Mouse (Mus musculus) bone marrow macrophage, adult 2 months (primary cell): ENCODE measurements around the gene Utp20. TPM values are rescaled to one million over a fixed set of nuclear protein-coding genes. Genes with fewer than 3 reads are reported as not detected.

ENCODE experiments used
- H3K27ac ChIP-seq: 2 replicates; pipeline ENCODE4 v1.5.1; 2012; ENCODE audit warnings: low read depth, low read length; ENCODE audit not compliant: insufficient read depth
- H3K4me1 ChIP-seq: 2 replicates; pipeline ENCODE4 v1.6.1; 2012; ENCODE audit warnings: low read length; ENCODE audit not compliant: control insufficient read depth, insufficient read depth
- H3K4me3 ChIP-seq: 2 replicates; pipeline ENCODE4 v1.5.1; 2012; ENCODE audit warnings: mild to moderate bottlenecking, low read length, moderate library complexity; ENCODE audit not compliant: insufficient read depth
- CTCF ChIP-seq: IDR thresholded peaks from 2 replicates; pipeline ENCODE4 v1.5.1; 2012; ENCODE audit warnings: low read depth, mild to moderate bottlenecking, low read length, moderate library complexity
- POLR2A ChIP-seq: IDR thresholded peaks from 2 replicates; pipeline ENCODE4 v1.6.1; 2012; ENCODE audit warnings: mild to moderate bottlenecking, low read depth, low read length, borderline replicate concordance
- polyA plus RNA-seq: library from polyadenylated mRNA; stranded (reverse); fragments of >200 nt; gene quantifications from 2 replicates; pipeline ENCODE4 v1.2.4, GENCODE M21; 2012; ENCODE audit not compliant: missing spikeins, insufficient read depth, insufficient read length

The Utp20 gene
- 6.3 and 7.1 TPM in 2 replicates for polyA plus RNA-seq

GRCm38 (mm10) chr10:88826188-88826946, at the start of gene Utp20:
Gene Utp20, minus strand, starts transcription at chr10:88826804.
- Histone ChIP-seq H3K4me3 (peak within 1 kb of the TSS; percentile 91), H3K27ac (peak within 1 kb of the TSS; percentile 47), H3K4me1 (peaks cover 5% of the 10 kb centered on the region)
- TF ChIP-seq POLR2A = no peak
- TF ChIP-seq CTCF = no peak

GRCm38 (mm10) chr10:88874870-88875269, 48.3 kb upstream of the Utp20 start:
- TF ChIP-seq CTCF = no peak
- TF ChIP-seq POLR2A = no peak

GRCm38 (mm10) chr10:88866017-88866416, 39.4 kb upstream of the Utp20 start:
- Histone ChIP-seq H3K4me3 (no peak overlapping the region), H3K4me1 (no peaks in the 10 kb centered on the region), H3K27ac (no peak overlapping the region)
- TF ChIP-seq POLR2A = no peak
- TF ChIP-seq CTCF = no peak

More at GRCm38 (mm10) chr10:88874870-88875269, 48.3 kb upstream of the Utp20 start:
- no peak overlapping the region for H3K4me3 ChIP-seq
- H3K27ac ChIP-seq = no peak overlapping the region
- no peaks in the 10 kb centered on the region for H3K4me1 ChIP-seq

- no peak for TF ChIP-seq POLR2A
- TF ChIP-seq CTCF = no peak
- H3K27ac ChIP-seq = no peak overlapping the region
- H3K4me1 ChIP-seq = no peaks in the 10 kb centered on the region
- no peak overlapping the region for H3K4me3 ChIP-seq
These were observed 35.7 kb upstream of the Utp20 start for GRCm38 (mm10) chr10:88862293-88862692.

GRCm38 (mm10) chr10:88861416-88861815, 34.8 kb upstream of the Utp20 start:
- TF ChIP-seq POLR2A = no peak
- no peak for TF ChIP-seq CTCF
- Histone ChIP-seq H3K27ac (no peak overlapping the region), H3K4me1 (no peaks in the 10 kb centered on the region), H3K4me3 (no peak overlapping the region)

- Histone ChIP-seq H3K4me3 (no peak overlapping the region), H3K4me1 (no peaks in the 10 kb centered on the region), H3K27ac (no peak overlapping the region)
- TF ChIP-seq CTCF (no peak), POLR2A (no peak)
These were observed 34.3 kb upstream of the Utp20 start for GRCm38 (mm10) chr10:88860911-88861310.

- H3K27ac ChIP-seq = no peak overlapping the region
- H3K4me3 ChIP-seq = no peak overlapping the region
- H3K4me1 ChIP-seq = no peaks in the 10 kb centered on the region
- TF ChIP-seq POLR2A (no peak), CTCF (no peak)
These were observed 26.7 kb upstream of the Utp20 start for GRCm38 (mm10) chr10:88853326-88853725.

GRCm38 (mm10) chr10:88849976-88850375, 23.4 kb upstream of the Utp20 start:
- no peak overlapping the region for H3K4me3 ChIP-seq
- no peak overlapping the region for H3K27ac ChIP-seq
- H3K4me1 ChIP-seq = no peaks in the 10 kb centered on the region
- TF ChIP-seq CTCF (no peak), POLR2A (no peak)

GRCm38 (mm10) chr10:88848876-88849476, 22.4 kb upstream of the Utp20 start:
- TF ChIP-seq POLR2A (no peak), CTCF (no peak)
- H3K4me3 ChIP-seq = no peak overlapping the region
- no peaks in the 10 kb centered on the region for H3K4me1 ChIP-seq
- no peak overlapping the region for H3K27ac ChIP-seq

GRCm38 (mm10) chr10:88834227-88834626, 7.6 kb upstream of the Utp20 start:
- H3K4me3 ChIP-seq = no peak overlapping the region
- H3K4me1 ChIP-seq = no peaks in the 10 kb centered on the region
- H3K27ac ChIP-seq = no peak overlapping the region
- TF ChIP-seq CTCF (no peak), POLR2A (no peak)

- Histone ChIP-seq H3K27ac (no peak overlapping the region), H3K4me1 (peaks cover 5% of the 10 kb centered on the region), H3K4me3 (no peak overlapping the region)
- TF ChIP-seq CTCF (no peak), POLR2A (no peak)
These were observed 1.8 kb upstream of the Utp20 start for GRCm38 (mm10) chr10:88828361-88828760.
